12 mouse cellular contexts compared by ENCODE assay signal in genomic region chr4:115979437-115979836, GRCm38 (mm10). TPM values are rescaled to one million over a fixed set of nuclear protein-coding genes. Genes with fewer than 3 reads are reported as not detected.
DNase-seq lines count a peak whose midpoint lies in the region; ATAC-seq and TF ChIP-seq lines count a peak whose summit lies in the region.
"Had no signal": no experiment of that assay in that cellular context is flagged by ENCODE, and none has a peak within 500 bp of the region (broad histone marks: within the 10 kb centered on the region; RNA-seq: fewer than 3 reads in every experiment).

No protein-coding gene starts in this region.

- TF ChIP-seq POLR2A in brain, embryonic 14.5 days (IDR thresholded peaks at IDR 0.05; ENCODE audit: borderline replicate concordance, extremely low read depth, insufficient read depth, insufficient read length, poor library complexity, severe bottlenecking), result no peak

- no peaks in the 10 kb centered on the region for H3K36me3 ChIP-seq in kidney, embryonic 14.5 days (ENCODE audit: control insufficient read depth, insufficient read depth, low read length)
- H3K36me3 ChIP-seq in hindbrain, embryonic 15.5 days, result no peaks in the 10 kb centered on the region
- no peaks in the 10 kb centered on the region for H3K36me3 ChIP-seq in midbrain, embryonic 16.5 days (ENCODE audit: control insufficient read depth, insufficient read depth, low read length)

- peak overlapping the region; percentile 12; the same call in 1 of the 2 replicates for H3K9ac ChIP-seq in kidney, embryonic 14.5 days (ENCODE audit: low read depth, low read length)
- peak overlapping the region; percentile 42 for H3K9ac ChIP-seq in hindbrain, embryonic 15.5 days
- peak overlapping the region; percentile 59 for H3K9ac ChIP-seq in midbrain, embryonic 16.5 days (ENCODE audit: low read depth, low read length)

- peak overlapping the region; percentile 40 for H3K4me2 ChIP-seq in kidney, embryonic 14.5 days (replicated peaks; ENCODE audit: low read depth, low read length)
- peak overlapping the region; percentile 71 for H3K4me2 ChIP-seq in hindbrain, embryonic 15.5 days
- peak overlapping the region; percentile 81 for H3K4me2 ChIP-seq in midbrain, embryonic 16.5 days (ENCODE audit: low read length)

- H3K4me3 ChIP-seq in kidney, embryonic 14.5 days (ENCODE audit: low read length), result peak overlapping the region; percentile 29
- peak overlapping the region; percentile 35 for H3K4me3 ChIP-seq in hindbrain, embryonic 15.5 days
- peak overlapping the region; percentile 40 for H3K4me3 ChIP-seq in midbrain, embryonic 16.5 days (ENCODE audit: low read depth, low read length)

- H3K27me3 ChIP-seq in kidney, embryonic 14.5 days (ENCODE audit: control insufficient read depth, insufficient read depth, low read length), result peaks cover 77% of the 10 kb centered on the region
- peaks cover 81% of the 10 kb centered on the region for H3K27me3 ChIP-seq in hindbrain, embryonic 15.5 days
- peaks cover 66% of the 10 kb centered on the region for H3K27me3 ChIP-seq in midbrain, embryonic 16.5 days (ENCODE audit: control insufficient read depth, insufficient read depth, low read depth, low read length)

- intact Hi-C loops in gastrocnemius, postnatal 14 days (cut with DNase I; ENCODE audit: low total_unique reads), result no loop called here

- no peak for DNase-seq in kidney, postnatal 10 days
- DNase-seq in brain, embryonic 14.5 days (ENCODE audit: low read depth), result peak; percentile 69
- DNase-seq in testis, postnatal 14 days (ENCODE audit: low spot score), result no peak
- no peak for DNase-seq in frontal cortex, postnatal 36 days (ENCODE audit: low spot score in 2 of 2)
- no peak for DNase-seq in gastrocnemius, postnatal 14 days
- DNase-seq: thymus, adult 2 months had no signal

- no peaks in the 10 kb centered on the region for H3K9me3 ChIP-seq in kidney, embryonic 14.5 days (ENCODE audit: control insufficient read depth, low read length)
- no peaks in the 10 kb centered on the region for H3K9me3 ChIP-seq in hindbrain, embryonic 15.5 days
- H3K9me3 ChIP-seq in midbrain, embryonic 16.5 days (replicated peaks; ENCODE audit: control insufficient read depth, low read length, poor library complexity, severe bottlenecking), result no peaks in the 10 kb centered on the region

- WGBS in kidney, embryonic 14.5 days, result under 1% methylated on average over 39 of the region's 39 CpGs
- WGBS in hindbrain, embryonic 15.5 days, result under 1% methylated on average over 38 of the region's 39 CpGs
- under 1% methylated on average over 32 of the region's 39 CpGs for WGBS in midbrain, embryonic 16.5 days

- H3K27ac ChIP-seq in kidney, embryonic 14.5 days (ENCODE audit: low read depth, low read length), result no peak overlapping the region
- H3K27ac ChIP-seq in hindbrain, embryonic 15.5 days (replicated peaks), result no peak overlapping the region
- H3K27ac ChIP-seq in midbrain, embryonic 16.5 days (ENCODE audit: low read length), result no peak overlapping the region

- H3K4me1 ChIP-seq in kidney, embryonic 14.5 days (ENCODE audit: control insufficient read depth, insufficient read depth, low read length), result peaks cover 7% of the 10 kb centered on the region; the same call in 1 of the 2 replicates
- H3K4me1 ChIP-seq in hindbrain, embryonic 15.5 days (replicated peaks), result peaks cover 19% of the 10 kb centered on the region
- H3K4me1 ChIP-seq in midbrain, embryonic 16.5 days (ENCODE audit: control insufficient read depth, insufficient read depth, low read length), result peaks cover 8% of the 10 kb centered on the region

- ATAC-seq in kidney, embryonic 14.5 days (ENCODE audit: low FRiP score, low TSS enrichment), result no peak
- no peak for ATAC-seq in hindbrain, embryonic 15.5 days (ENCODE audit: low FRiP score, low read depth)
- ATAC-seq in midbrain, embryonic 16.5 days, result peak; percentile 36
- ATAC-seq: Patski had no signal

- no peak for TF ChIP-seq CTCF in brain, embryonic 14.5 days (IDR thresholded peaks at IDR 0.05; ENCODE audit: borderline replicate concordance, extremely low read depth, insufficient read depth, insufficient read length)

RNA-seq across cellular contexts. Expression of gene Faah, which starts 38.3 kb away (rescaled TPM):
- 5.2 and 8.7 TPM in 2 replicates for polyA plus RNA-seq in kidney, embryonic 14.5 days (2014; fragmentation: Nextera tagmentation; extraction: Ambion mirVana)
- polyA plus RNA-seq in brain, embryonic 14.5 days (2012; rRNA removed), result 14.5 and 20.1 TPM in 2 replicates
- polyA plus RNA-seq in hindbrain, embryonic 15.5 days (2015; fragmentation: Nextera tagmentation; extraction: Ambion mirVana), result 22.7 and 25.9 TPM in 2 replicates
- polyA plus RNA-seq in midbrain, embryonic 16.5 days (2015; fragmentation: Nextera tagmentation; extraction: Ambion mirVana), result 25.9 and 27.3 TPM in 2 replicates
- under 1 TPM in 1 of 2 experiments, not detected in 1; 0.39 TPM for total RNA-seq in gastrocnemius, postnatal 14 days (2021)

RNA-seq across cellular contexts. Expression of gene Dmbx1, which starts 39.7 kb away (rescaled TPM):
- not detected in 2 replicates for polyA plus RNA-seq in kidney, embryonic 14.5 days (2014; fragmentation: Nextera tagmentation; extraction: Ambion mirVana)
- 4.8 and 9.5 TPM in 2 replicates for polyA plus RNA-seq in brain, embryonic 14.5 days (2012; rRNA removed)
- polyA plus RNA-seq in hindbrain, embryonic 15.5 days (2015; fragmentation: Nextera tagmentation; extraction: Ambion mirVana), result 8.3 and 8.6 TPM in 2 replicates
- 6.1 and 12.0 TPM in 2 replicates for polyA plus RNA-seq in midbrain, embryonic 16.5 days (2015; fragmentation: Nextera tagmentation; extraction: Ambion mirVana)
- total RNA-seq in gastrocnemius, postnatal 14 days (2021), result not detected
- total RNA-seq: common myeloid progenitor, adult 5-6 weeks; left cerebral cortex, postnatal 25 days had no signal
- polyA plus RNA-seq: Patski had no signal
